Mouse (Mus musculus) cerebellum, adult 9-10 months (tissue): Measurements from ENCODE around the gene Gm49321.

Experiments used
- DNase-seq: peaks from one replicate; pipeline ENCODE4 v3.0.0; 2022

The Gm49321 gene

DNA sequence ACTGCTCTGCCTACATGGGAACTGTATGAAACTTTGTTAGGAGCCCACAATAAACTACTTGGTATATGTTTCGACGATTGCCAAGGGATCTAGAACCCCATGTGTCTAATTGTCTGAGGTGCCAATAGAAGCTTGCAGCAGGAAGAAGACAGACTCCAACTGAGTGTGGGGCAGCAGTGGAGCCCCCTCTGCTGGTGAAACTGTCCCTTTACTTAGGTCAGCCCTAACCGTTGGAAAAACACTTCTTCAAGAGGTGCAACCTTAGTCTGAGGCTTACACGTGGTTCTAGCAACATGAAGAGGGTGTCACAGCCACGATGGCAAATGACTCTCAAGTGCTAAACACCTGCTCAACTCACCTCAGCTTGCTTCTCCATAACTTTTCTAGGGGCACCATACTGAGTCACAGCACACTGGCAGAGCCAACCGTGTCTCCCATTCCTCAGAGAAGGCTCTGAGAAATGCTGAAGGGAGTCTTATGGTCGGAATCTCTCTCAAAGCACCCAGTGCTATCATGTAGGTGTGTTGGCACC is 77.4 kb downstream of the Gm49321 start:
- DNase-seq: no peak

DNA sequence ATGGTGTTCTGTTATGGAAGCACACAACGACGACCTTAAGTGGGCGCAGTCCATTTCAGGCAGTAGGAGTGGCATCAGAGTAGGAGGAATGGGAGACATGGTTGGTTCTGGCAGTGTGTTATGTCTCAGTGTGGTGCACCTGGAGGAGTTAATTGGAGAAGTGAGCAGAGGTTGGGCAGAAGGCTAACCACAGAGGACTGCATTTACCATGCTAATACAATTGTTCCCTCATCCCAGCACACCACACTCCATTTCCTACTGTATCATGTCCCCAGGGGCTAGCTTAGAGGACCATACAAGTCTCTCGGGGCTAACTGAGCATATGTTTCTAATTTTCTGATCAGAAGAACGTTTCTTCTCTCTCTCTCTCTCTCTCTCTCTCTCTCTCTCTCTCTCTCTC is 78.0 kb downstream of the Gm49321 start:
- DNase-seq: no peak
